Mouse (Mus musculus) kidney, adult 2 months (tissue): ENCODE data around the gene Zg16.

Experiments used
- CTCF ChIP-seq: fragments of 200-500 bp; conservative IDR thresholded peaks from 2 replicates; pipeline ENCODE4 v1.5.1; 2011; ENCODE audit warnings: low read depth, mild to moderate bottlenecking, control low read depth, low read length, moderate library complexity, mixed read lengths; ENCODE audit not compliant: insufficient read depth, insufficient read length
- POLR2A ChIP-seq: fragments of 200-500 bp; IDR thresholded peaks from one replicate; pipeline ENCODE4 v1.6.1; 2011; ENCODE audit warnings: low read depth, low read length, control low read depth

- peak; percentile 71 for TF ChIP-seq CTCF
- TF ChIP-seq POLR2A = peak; percentile 58
Observed at GRCm38 (mm10) chr7:127016971-127017949, 69.9 kb downstream of the Zg16 start, which contains the start of gene Pagr1a.
